Mouse (Mus musculus): ENCODE data around the gene Ptpn22.
"Not testable (repeated sequence)": the region's sequence is repeated elsewhere in the genome, so short reads cannot be mapped to it uniquely, and the experiment has no call there.

Gene Ptpn22

GRCm38 (mm10) chr3:103858881-103859801, at the start of gene Ptpn22:
TSS of gene Ptpn22 (plus strand) at chr3:103859795.
- no peak for DNase-seq

GRCm38 (mm10) chr3:103809799-103810150, 49.8 kb upstream of the Ptpn22 start:
- DNase-seq = no peak

GRCm38 (mm10) chr3:103810967-103811366, 48.6 kb upstream of the Ptpn22 start:
- DNase-seq = no peak

GRCm38 (mm10) chr3:103827548-103827947, 32.0 kb upstream of the Ptpn22 start:
- peak in 1 of 2 experiments; percentile 26 for DNase-seq

GRCm38 (mm10) chr3:103829036-103829435, 30.6 kb upstream of the Ptpn22 start:
- no peak for DNase-seq

GRCm38 (mm10) chr3:103830681-103831080, 28.9 kb upstream of the Ptpn22 start:
- DNase-seq = peak in 1 of 2 experiments; percentile 44

- DNase-seq = peak; percentile 59
Observed at GRCm38 (mm10) chr3:103831146-103831545, 28.4 kb upstream of the Ptpn22 start.

GRCm38 (mm10) chr3:103832426-103832825, 27.2 kb upstream of the Ptpn22 start, which contains the start of gene Bcl2l15:
TSS of gene Bcl2l15 (plus strand) at chr3:103832601.
- no peak for DNase-seq

GRCm38 (mm10) chr3:103834001-103834400, 25.6 kb upstream of the Ptpn22 start:
- no peak for DNase-seq

- no peak for DNase-seq
Observed at GRCm38 (mm10) chr3:103835272-103835950, 24.2 kb upstream of the Ptpn22 start.

- DNase-seq = peak; percentile 71 to 74
Observed at GRCm38 (mm10) chr3:103835951-103836310, 23.7 kb upstream of the Ptpn22 start.

GRCm38 (mm10) chr3:103836453-103836852, 23.1 kb upstream of the Ptpn22 start:
- no peak for DNase-seq

GRCm38 (mm10) chr3:103839711-103840110, 19.9 kb upstream of the Ptpn22 start:
- no peak for DNase-seq

GRCm38 (mm10) chr3:103840195-103840594, 19.4 kb upstream of the Ptpn22 start:
- not testable (repeated sequence) for DNase-seq

- DNase-seq = not testable (repeated sequence)
Observed at GRCm38 (mm10) chr3:103840946-103841345, 18.6 kb upstream of the Ptpn22 start.

GRCm38 (mm10) chr3:103850644-103851363, 8.8 kb upstream of the Ptpn22 start:
- peak; percentile 89 to 92 for DNase-seq

- peak; percentile 51 to 63 for DNase-seq
Observed at GRCm38 (mm10) chr3:103851481-103851880, 8.1 kb upstream of the Ptpn22 start.

GRCm38 (mm10) chr3:103851882-103852281, 7.7 kb upstream of the Ptpn22 start:
- peak; percentile 44 to 60 for DNase-seq

GRCm38 (mm10) chr3:103852565-103853299, 6.9 kb upstream of the Ptpn22 start:
- DNase-seq = peak; percentile 91 to 94

- peak; percentile 60 to 69 for DNase-seq
Observed at GRCm38 (mm10) chr3:103853804-103854203, 5.8 kb upstream of the Ptpn22 start.

GRCm38 (mm10) chr3:103857036-103857805, 2.4 kb upstream of the Ptpn22 start:
- peak; percentile 26 to 42 for DNase-seq
